Mouse (Mus musculus) adrenal gland, adult 8-10 months (tissue): ENCODE data around the gene Bglap. TPM values are rescaled to one million over a fixed set of nuclear protein-coding genes. Genes with fewer than 3 reads are reported as not detected.
"Not testable (repeated sequence)": the region's sequence is repeated elsewhere in the genome, so short reads cannot be mapped to it uniquely, and the experiment has no call there.

Source experiments
- DNase-seq: peaks from one replicate; pipeline ENCODE4 v3.0.0; 2022
- total RNA-seq, 4 experiments: library from RNA; stranded (reverse); gene quantifications; 2 replicates each; pipeline ENCODE4 v1.2.4; 2022

Gene Bglap
- total RNA-seq, 4 experiments from 2014 or later: 0.77 to 7.8 (median 2.5) TPM

DNA sequence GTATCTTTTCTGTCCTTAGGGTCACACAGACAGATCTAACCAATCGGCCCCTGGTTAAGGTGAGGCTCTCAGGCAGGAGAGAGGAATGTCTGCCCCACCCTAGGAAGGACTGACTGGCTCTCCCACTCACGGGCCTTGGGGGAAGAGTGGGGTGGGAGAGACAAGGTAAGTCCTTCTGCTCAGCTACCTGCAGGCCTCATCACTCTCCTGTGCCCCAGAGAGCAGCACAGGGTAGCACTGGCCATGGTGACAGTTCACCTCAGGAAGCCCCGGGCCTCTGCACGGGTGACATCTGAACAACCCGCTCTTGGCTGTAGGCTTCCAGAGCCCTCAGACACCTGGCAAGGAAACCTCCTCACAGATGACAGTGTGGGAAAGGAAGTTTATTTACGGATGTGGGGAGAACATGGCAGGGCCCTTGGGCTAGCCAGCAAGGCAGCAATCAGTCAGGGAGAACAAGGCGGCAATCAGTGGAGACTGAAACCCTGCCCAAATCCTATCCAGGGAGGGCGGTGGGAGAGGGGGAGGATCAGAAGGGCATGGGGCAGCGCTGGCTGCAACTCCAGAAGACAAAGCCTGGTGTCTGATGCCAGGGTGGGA, 9.6 kb upstream of the Bglap start:
- DNase-seq: no peak

DNA sequence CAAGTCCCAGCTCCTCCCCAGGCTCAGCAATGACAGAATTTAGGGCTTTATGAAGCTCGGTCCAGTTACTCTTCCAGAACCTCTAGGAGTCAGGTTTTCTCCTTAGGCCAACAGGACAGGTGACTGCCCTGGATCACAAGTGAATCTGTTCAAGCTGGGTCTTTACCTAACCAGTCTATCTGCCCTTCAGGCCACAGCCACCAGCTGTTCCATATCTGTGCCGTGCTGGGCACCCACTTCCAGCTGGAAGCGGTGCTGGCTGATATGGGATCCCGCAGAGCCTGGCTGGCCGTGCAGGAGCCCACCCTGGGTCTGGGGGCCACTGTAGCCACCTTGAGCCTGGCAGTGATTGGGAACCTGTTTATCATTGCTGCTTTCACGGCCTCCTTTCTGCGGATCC, 1.9 kb downstream of the Bglap start:
- not testable (repeated sequence) for DNase-seq

DNA sequence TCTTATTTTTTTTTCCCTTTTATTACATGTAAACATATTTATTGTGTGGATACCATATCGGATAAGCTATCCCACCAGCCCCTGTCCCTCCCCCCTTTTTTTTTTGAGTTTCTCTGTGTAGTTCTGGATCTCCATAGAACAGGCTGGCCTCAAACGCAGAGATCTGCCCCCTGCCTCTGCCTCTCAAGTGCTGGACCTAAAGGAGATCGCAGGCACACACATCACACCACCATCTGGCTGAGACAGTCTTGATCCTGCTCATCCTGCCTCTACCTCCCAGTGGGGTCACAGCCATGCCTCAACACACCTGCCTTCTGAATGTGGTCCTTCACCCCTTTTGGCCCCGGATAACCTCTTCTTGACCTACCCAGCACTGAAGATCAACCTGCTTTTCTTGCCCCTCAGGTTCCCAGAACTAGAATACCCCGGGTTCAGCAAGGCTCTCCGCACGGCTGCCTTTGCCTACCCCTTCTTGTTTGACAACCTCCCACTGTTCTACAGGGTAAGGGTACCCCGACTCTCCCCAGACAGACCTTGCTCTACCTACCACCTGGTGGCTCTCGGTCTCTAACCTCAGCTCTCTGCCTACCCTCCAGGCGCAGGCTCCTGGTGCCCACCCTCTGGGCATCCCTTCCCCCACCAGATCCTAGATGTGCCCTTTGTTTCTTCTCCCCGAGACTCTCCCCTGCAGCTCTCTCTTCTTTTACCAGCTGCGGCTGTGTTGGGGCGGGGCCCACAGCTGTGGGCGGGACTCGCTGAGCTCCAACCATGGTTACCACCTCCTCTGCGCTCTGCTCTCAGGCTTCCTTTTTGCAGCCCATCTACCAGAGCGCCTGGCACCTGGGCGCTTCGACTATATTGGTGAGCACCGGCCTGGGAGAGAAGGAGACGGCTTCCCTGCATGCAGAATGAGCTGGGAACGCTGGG, 2.6 kb downstream of the Bglap start:
- DNase-seq: not testable (repeated sequence)

DNA sequence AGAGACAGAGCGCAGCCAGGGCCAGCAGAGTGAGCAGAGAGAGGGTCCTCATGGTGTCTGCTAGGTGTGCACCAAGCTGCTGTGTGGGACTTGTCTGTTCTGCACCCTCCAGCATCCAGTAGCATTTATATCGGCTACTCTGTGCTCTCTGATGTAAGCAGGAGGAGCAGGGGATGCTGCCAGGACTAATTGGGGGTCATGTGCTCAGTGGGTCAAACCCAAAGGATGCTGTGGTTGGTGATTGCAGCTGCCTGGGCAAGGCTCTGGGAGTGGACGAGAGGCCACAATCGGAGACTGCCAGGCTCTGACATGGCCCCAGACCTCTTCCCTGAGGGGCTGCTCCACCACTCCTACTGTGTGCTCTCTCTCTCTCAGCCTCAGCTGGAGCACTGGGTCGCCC, 5.7 kb downstream of the Bglap start, which contains the start of gene Bglap2:
TSS of gene Bglap2 (minus strand) at position 101 of the 400 bp plus-strand sequence.
- DNase-seq: not testable (repeated sequence)

DNA sequence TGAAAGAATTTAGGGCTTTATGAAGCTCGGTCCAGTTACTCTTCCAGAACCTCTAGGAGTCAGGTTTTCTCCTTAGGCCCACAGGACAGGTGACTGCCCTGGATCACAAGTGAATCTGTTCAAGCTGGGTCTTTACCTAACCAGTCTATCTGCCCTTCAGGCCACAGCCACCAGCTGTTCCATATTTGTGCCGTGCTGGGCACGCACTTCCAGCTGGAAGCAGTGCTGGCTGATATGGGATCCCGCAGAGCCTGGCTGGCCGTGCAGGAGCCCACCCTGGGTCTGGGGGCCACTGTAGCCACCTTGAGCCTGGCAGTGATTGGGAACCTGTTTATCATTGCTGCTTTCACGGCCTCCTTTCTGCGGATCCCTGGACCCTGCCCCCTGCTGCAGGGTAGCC, 7.6 kb downstream of the Bglap start:
- DNase-seq: not testable (repeated sequence)

DNA sequence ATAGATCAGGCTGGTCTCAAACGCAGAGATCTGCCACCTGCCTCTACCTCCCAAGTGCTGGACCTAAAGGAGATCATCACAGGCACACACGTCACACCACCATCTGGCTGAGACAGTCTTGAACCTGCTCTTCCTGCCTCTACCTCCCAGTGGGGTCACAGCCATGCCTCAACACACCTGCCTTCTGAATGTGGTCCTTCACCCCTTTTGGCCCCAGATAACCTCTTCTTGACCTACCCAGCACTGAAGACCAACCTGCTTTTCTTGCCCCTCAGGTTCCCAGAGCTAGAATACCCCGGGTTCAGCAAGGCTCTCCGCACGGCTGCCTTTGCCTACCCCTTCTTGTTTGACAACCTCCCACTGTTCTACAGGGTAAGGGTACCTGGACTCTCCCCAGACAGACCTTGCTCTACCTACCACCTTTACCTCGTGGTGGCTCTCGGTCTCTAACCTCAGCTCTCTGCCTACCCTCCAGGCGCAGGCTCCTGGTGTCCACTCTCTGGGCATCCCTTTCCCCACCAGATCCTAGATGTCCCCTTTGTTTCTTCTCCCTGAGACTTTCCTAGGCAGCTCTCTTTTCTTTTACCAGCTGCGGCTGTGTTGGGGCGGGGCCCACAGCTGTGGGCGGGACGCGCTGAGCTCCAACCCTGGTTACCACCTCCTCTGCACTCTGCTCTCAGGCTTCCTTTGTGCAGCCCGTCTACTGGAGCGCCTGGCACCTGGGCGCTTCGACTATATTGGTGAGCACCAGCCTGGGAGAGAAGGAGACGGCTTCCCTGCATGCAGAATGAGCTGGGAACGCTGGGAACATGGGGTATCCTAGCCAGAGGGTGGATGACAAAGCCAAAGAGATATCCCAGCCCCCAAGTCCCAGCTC, 8.3 kb downstream of the Bglap start:
- not testable (repeated sequence) for DNase-seq

DNA sequence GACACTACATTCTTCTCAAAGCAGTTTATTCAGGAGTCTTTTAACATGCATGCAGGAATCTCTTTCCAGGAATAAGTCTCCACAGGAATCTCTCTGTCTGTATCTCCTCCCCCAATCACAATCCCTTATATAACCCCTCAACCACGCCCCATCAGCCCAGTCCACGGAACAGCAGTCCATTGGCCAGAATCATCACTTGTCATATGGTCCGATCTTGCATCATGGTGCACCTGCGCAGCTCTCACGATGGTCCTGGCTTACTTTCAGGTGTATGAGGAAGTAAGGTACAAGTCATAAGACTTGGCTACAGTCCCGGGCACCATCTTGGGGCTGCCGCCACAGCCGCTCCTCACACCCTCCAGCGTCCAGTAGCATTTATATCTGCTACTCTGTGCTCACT, 11.6 kb downstream of the Bglap start, which contains the start of gene Bglap3:
TSS of gene Bglap3 (minus strand) at position 101 of the 400 bp plus-strand sequence.
- not testable (repeated sequence) for DNase-seq

DNA sequence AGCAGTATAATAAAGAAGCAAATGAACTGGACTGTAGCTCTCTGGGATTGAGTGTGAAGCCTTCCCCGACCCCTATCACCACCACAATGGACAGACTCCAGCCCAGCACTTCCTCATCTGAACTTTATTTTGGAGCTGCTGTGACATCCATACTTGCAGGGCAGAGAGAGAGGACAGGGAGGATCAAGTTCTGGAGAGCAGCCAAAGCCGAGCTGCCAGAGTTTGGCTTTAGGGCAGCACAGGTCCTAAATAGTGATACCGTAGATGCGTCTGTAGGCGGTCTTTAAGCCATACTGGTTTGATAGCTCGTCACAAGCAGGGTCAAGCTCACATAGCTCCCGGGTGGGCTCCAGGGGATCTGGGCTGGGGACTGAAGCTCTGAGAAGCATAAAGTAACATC, 15.8 kb downstream of the Bglap start:
- not testable (repeated sequence) for DNase-seq

DNA sequence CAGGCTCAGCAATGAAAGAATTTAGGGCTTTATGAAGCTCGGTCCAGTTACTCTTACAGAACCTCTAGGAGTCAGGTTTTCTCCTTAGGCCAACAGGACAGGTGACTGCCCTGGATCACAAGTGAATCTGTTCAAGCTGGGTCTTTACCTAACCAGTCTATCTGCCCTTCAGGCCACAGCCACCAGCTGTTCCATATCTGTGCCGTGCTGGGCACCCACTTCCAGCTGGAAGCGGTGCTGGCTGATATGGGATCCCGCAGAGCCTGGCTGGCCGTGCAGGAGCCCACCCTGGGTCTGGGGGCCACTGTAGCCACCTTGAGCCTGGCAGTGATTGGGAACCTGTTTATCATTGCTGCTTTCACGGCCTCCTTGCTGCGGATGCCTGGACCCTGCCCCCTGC, 16.7 kb downstream of the Bglap start:
- not testable (repeated sequence) for DNase-seq

DNA sequence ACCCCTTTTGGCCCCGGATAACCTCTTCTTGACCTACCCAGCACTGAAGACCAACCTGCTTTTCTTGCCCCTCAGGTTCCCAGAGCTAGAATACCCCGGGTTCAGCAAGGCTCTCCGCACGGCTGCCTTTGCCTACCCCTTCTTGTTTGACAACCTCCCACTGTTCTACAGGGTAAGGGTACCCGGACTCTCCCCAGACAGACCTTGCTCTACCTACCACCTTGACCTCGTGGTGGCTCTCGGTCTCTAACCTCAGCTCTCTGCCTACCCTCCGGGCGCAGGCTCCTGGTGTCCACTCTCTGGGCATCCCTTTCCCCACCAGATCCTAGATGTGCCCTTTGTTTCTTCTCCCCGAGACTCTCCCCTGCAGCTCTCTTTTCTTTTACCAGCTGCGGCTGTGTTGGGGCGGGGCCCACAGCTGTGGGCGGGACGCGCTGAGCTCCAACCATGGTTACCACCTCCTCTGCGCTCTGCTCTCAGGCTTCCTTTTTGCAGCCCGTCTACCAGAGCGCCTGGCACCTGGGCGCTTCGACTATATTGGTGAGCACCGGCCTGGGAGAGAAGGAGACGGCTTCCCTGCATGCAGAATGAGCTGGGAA, 17.3 kb downstream of the Bglap start:
- DNase-seq: not testable (repeated sequence)

DNA sequence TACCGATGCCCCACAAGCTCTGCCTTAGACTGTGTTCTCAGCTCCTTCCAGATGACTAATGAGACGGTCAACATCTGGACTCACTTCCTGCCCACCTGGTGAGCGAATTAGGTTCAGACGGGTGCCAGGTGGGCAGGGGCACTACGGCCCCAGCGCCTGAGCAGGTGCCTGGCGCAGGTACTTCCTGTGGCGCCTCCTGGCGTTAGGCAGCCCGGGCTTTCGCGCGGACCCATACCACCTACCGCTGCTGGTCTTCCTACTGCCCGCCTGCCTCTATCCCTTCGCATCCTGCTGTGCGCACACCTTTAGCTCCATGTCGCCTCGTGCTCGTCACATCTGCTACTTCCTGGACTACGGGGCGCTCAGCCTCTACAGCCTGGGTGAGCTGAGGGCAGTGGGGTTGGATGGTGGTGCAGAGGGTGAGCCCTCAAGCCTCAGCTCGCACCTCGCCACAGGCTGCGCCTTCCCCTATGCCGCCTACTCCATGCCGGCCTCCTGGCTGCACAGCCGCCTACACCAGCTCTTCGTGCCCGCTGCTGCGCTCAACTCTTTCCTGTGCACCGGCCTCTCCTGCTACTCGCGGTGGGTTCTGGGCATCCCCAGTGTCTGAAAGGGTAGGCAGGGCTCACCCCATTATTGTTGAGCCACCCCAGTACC, 18.4 kb downstream of the Bglap start:
- DNase-seq: no peak

DNA sequence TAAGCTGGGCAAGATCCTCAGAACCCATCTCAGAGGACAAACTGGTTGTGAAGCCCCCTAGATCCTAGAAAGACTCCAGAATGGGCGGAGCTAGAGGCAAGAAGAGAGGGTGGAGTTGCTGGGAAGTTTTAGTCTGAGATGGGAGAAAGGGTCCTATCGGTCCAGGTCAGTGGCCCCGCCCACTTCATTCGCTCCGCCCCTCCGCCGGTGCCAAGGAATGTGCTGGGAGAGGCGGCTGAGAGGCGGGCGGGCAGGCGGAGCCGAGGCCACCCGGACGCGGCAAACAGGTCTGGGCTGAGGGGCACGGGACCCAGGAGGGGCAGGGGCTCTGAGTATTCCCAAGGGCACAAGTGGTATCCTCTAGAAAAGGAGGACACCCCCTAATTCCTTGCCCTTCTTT, 19.9 kb downstream of the Bglap start, which contains the start of gene Paqr6:
TSS of gene Paqr6 (plus strand) at position 248 of the 400 bp plus-strand sequence.
- peak; percentile 37 for DNase-seq

DNA sequence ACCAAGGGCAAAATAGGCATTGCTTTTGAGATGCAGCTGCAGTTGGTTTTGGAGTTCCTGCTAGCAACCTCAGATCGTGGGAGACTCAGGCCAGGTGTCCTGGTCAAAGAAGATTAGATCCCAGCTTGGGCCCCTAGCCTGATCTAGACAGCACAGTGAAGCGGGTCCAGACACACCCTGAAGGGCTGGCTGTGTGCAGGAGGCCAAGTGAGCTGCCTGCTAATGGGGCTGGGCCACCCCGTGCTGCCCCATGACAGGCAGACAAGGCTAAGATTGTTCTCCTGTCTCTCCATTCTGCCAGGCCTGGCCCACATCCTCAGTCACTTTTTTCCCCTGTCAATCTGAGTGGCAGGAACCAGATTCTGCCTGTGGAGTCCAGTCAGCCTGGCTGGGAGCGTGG, 20.6 kb downstream of the Bglap start:
- DNase-seq: no peak

DNA sequence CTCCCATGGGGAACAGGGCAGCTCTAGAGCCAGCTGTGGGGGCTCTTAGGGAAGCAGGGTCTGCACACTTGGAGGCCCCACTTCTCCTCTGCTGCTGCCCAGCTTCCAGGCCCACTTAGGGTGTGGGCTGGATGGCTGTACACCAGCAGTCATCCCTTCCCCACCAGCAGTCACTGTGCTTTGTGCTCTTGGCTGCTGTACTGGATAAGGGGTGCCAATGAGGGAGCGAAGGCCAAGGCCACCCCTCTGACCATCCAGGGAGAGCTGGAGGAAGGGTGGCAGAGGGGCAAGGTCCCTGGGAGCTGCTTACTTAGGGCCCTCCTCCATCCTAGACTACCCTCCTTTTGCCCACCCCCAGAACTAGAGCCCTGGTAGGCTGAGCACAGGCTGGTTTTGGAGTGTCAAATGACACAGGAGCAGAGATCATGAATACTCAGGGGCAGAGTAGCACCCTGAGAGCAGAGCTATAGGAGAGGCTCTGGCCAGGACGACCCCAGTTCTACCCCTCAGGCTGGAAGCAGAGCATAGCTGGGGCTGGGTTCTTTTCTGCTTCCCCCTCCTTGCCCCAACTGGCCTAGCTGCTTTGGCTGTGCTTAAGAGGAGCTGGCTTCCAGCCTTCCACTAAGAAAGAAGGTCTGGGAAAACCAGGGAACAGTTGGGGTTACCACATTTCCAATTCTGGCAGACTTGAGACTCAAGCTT, 22.5 kb downstream of the Bglap start:
- no peak for DNase-seq

DNA sequence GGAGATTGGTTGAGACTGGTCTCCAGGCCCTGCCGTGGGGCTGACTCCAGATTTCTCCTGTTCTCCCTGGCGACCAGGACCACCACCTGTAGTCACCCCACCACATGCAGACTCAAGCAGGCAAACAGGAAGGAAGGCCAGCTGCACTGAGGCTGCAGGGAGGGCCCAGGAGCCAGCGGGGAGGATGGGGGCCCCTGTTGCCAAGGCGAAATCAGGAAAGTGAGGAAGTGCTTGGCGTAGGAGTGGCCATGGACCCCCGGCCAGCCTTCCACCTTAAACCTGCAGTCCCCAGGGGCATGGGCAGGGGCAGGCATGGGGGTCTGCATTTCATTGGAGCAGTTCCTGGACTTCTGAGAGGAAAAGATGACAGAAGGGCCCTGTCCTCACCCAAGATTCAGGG, 23.2 kb downstream of the Bglap start:
- DNase-seq: no peak

DNA sequence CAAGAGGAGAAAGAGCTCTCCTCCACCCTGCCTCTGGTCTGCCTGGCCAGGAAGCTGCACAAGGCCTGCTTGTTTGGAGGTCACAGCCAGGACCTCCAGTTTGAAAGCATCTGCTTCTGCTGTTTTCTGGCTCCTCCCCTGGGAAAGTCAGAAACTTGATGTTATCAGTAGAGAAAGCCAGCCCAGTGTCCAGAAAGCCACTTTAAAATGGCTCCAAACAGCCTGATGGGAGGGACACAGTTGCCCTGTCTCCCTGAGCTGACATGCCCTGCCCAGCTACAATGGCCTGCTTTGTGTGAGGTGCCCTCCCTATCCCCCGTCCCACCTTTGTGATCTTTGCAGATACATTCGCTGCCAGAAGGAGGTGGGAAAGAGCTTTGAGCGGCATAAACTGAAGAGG, 24.3 kb downstream of the Bglap start:
- DNase-seq: no peak

DNA sequence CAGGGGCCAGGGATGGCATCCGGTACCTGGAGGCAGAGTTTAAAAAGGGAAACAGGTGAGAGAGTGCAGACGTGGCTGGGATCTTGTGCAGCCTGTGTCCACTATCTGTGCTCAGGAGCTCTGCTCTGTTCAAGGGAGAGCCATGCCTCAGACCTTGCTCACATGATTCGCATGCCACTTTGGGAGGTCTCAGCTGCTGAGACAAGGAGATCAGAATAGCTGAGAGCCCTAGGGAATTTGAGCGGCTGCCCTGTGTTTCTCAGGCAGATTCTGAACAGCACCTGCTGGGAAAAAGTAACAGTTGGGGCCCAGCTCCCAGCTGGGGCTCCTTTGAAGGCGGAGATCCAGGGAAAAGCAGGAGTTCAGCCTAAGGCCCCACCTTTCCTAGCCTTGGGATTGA, 24.7 kb downstream of the Bglap start:
- no peak for DNase-seq

DNA sequence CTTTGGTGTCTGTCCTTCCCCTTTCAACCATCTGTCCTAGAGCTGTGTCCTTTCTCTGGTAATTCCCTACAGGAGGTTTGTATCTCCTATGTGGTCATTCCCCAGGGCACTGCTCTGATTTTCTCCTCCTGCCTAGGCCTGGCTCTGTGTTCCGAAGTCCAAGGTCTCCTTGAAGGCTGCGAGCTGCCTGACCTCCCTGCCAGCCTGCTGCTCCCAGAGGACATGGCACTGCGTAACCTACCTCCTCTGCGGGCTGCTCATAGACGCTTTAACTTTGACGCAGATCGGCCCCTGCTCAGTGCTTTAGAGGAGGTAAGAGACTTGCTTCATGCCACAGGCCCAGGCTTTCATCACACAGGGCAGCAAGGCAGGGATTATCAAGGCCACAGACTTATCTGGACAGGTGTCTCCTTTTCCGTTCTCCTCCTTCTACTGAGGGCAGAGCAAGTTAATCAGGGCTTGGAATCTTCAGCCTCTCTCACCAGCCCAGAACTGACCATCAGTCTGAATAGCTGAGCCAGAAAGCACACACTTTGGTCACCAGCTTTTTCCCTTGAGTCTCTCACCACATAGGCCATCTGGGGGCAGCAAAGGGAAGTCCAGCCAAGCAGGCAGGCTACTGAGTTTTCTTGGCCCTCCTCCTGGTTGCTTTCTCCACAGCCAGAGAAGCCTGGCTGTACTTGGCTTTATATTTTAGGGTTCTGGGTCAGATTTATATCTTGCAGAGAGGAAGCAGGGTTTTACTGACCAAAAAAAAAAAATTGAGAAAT, 29.7 kb downstream of the Bglap start:
- peak; percentile 61 for DNase-seq

DNA sequence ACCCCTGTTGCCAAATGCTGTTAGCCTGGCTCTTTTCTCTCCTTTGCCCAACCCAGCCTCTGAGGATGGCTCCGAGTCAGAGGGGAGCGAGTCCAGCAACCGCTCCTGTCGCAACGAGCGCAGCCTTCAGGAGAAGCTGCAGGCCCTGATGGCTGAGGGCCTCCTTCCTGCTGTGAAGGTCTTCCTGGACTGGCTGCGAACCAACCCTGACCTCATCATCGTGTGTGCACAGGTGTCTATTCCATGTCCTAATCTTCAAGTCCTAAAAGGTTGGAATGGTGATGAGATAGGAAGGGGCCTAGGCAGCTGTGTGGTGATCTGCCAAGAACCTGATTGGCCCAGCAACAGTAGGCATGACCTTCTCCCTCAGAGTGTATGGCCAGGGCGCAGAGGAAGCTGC, 31.4 kb downstream of the Bglap start:
- DNase-seq: no peak

DNA sequence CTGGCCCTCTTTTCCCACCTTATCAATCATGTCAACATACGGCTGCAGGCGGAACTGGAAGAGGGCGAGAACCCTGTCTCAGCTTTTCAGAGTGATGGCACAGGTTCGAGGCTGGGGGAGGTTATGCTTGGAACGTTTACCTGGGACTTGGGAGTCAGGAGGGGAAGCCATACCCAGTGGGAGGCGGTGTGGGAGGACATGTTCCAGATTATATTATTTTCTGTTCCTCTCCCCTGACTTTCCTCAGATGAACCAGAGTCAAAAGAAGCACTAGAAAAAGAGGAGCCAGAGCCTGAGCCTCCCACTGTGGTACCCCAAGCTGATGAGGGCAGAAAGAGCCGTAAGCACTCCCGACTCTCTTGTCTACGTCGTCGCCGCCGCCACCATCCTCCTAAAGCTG, 33.5 kb downstream of the Bglap start:
- DNase-seq: no peak
